ENCODE assay signal across 21 mouse cellular contexts in genomic region chr7:144232132-144232706, GRCm38 (mm10).
A peak's percentile ranks its signal among the peaks of the same experiment; 100 is the strongest.
DNase-seq lines count a peak whose midpoint lies in the region; ATAC-seq and TF ChIP-seq lines count a peak whose summit lies in the region.
"Had no signal": no experiment of that assay in that cellular context is flagged by ENCODE, and none has a peak within 500 bp of the region (broad histone marks: within the 10 kb centered on the region; RNA-seq: fewer than 3 reads in every experiment).

No protein-coding gene starts in this region.

- no peak for DNase-seq in hindbrain, embryonic 11.5 days (ENCODE audit: low spot score)
- peak; percentile 74 for DNase-seq in brain, embryonic 14.5 days (ENCODE audit: low read depth)
- DNase-seq in midbrain, embryonic 14.5 days, result no peak
- DNase-seq in cerebellum, adult 11-12 months, result no peak
- no peak for DNase-seq in kidney, adult 18-20 months
- DNase-seq: adrenal gland, postnatal 36 days; cerebellum, adult 8-10 months; heart, adult 11 months; heart, postnatal 36 days; kidney, postnatal 36 days; layer of hippocampus, adult 9-11 months; liver, postnatal 0 days; lung, postnatal 14 days; thymus, postnatal 25 days had no signal

- H3K27me3 ChIP-seq in hindbrain, embryonic 11.5 days (ENCODE audit: control insufficient read depth, insufficient read depth, low read length), result no peaks in the 10 kb centered on the region
- no peaks in the 10 kb centered on the region; the same call in 1 of the 2 replicates for H3K27me3 ChIP-seq in hindbrain, embryonic 13.5 days
- H3K27me3 ChIP-seq in forebrain, embryonic 16.5 days (replicated peaks; ENCODE audit: control insufficient read depth, insufficient read depth, low read length), result no peaks in the 10 kb centered on the region
- H3K27me3 ChIP-seq in midbrain, embryonic 14.5 days (ENCODE audit: control insufficient read depth, insufficient read depth, low read length), result no peaks in the 10 kb centered on the region
- H3K27me3 ChIP-seq: Patski had no signal

- H3K27ac ChIP-seq in hindbrain, embryonic 11.5 days (ENCODE audit: low read depth, low read length), result no peak overlapping the region
- no peak overlapping the region for H3K27ac ChIP-seq in hindbrain, embryonic 13.5 days
- no peak overlapping the region for H3K27ac ChIP-seq in forebrain, embryonic 16.5 days (ENCODE audit: low read length)
- 0 out of 2 replicates have a peak overlapping the region, but pooled peaks have one; percentile 26 for H3K27ac ChIP-seq in midbrain, embryonic 14.5 days (replicated peaks; ENCODE audit: low read depth, low read length)
- H3K27ac ChIP-seq: left cerebral cortex, adult 2 months; limb, embryonic 10.5 days had no signal

- no peak overlapping the region for H3K4me3 ChIP-seq in hindbrain, embryonic 11.5 days (ENCODE audit: low read depth, low read length)
- no peak overlapping the region for H3K4me3 ChIP-seq in hindbrain, embryonic 13.5 days
- H3K4me3 ChIP-seq in forebrain, embryonic 16.5 days (replicated peaks; ENCODE audit: low read length), result no peak overlapping the region
- H3K4me3 ChIP-seq in midbrain, embryonic 14.5 days (replicated peaks; ENCODE audit: low read depth, low read length), result no peak overlapping the region
- H3K4me3 ChIP-seq: left cerebral cortex, adult 2 months; limb, embryonic 10.5 days had no signal

- no peaks in the 10 kb centered on the region for H3K36me3 ChIP-seq in hindbrain, embryonic 11.5 days (ENCODE audit: control insufficient read depth, insufficient read depth, low read length)
- no peaks in the 10 kb centered on the region for H3K36me3 ChIP-seq in hindbrain, embryonic 13.5 days
- H3K36me3 ChIP-seq in forebrain, embryonic 16.5 days (ENCODE audit: control insufficient read depth, insufficient read depth), result no peaks in the 10 kb centered on the region
- no peaks in the 10 kb centered on the region for H3K36me3 ChIP-seq in midbrain, embryonic 14.5 days (ENCODE audit: control insufficient read depth, insufficient read depth, low read length)
- H3K36me3 ChIP-seq: limb, embryonic 10.5 days had no signal

- no peak overlapping the region for H3K4me2 ChIP-seq in hindbrain, embryonic 11.5 days (replicated peaks; ENCODE audit: low read depth, low read length)
- H3K4me2 ChIP-seq in hindbrain, embryonic 13.5 days, result no peak overlapping the region
- no peak overlapping the region for H3K4me2 ChIP-seq in forebrain, embryonic 16.5 days (ENCODE audit: low read length)
- H3K4me2 ChIP-seq in midbrain, embryonic 14.5 days (ENCODE audit: low read length), result no peak overlapping the region

- TF ChIP-seq POLR2A in brain, embryonic 14.5 days (IDR thresholded peaks at IDR 0.05; ENCODE audit: borderline replicate concordance, extremely low read depth, insufficient read depth, insufficient read length, poor library complexity, severe bottlenecking), result no peak

- 41% methylated on average over 5 of the region's 5 CpGs for WGBS in hindbrain, embryonic 11.5 days
- WGBS in hindbrain, embryonic 13.5 days, result 25% methylated on average over 5 of the region's 5 CpGs
- 35% methylated on average over 5 of the region's 5 CpGs for WGBS in forebrain, embryonic 16.5 days
- 28% methylated on average over 5 of the region's 5 CpGs for WGBS in midbrain, embryonic 14.5 days

- TF ChIP-seq CTCF in brain, embryonic 14.5 days (IDR thresholded peaks at IDR 0.05; ENCODE audit: borderline replicate concordance, extremely low read depth, insufficient read depth, insufficient read length), result no peak

- H3K9me3 ChIP-seq in hindbrain, embryonic 11.5 days (ENCODE audit: control insufficient read depth, low read length), result no peaks in the 10 kb centered on the region
- H3K9me3 ChIP-seq in hindbrain, embryonic 13.5 days, result no peaks in the 10 kb centered on the region
- no peaks in the 10 kb centered on the region for H3K9me3 ChIP-seq in forebrain, embryonic 16.5 days (ENCODE audit: control insufficient read depth, low read length)
- no peaks in the 10 kb centered on the region for H3K9me3 ChIP-seq in midbrain, embryonic 14.5 days (ENCODE audit: control insufficient read depth, low read length)
- H3K9me3 ChIP-seq: limb, embryonic 10.5 days had no signal

- peaks cover 4% of the 10 kb centered on the region; the same call in 1 of the 2 replicates for H3K4me1 ChIP-seq in hindbrain, embryonic 11.5 days (replicated peaks; ENCODE audit: control insufficient read depth, insufficient read depth, low read length)
- peaks cover 32% of the 10 kb centered on the region for H3K4me1 ChIP-seq in hindbrain, embryonic 13.5 days (replicated peaks)
- peaks cover 16% of the 10 kb centered on the region for H3K4me1 ChIP-seq in forebrain, embryonic 16.5 days (replicated peaks; ENCODE audit: control insufficient read depth, insufficient read depth, low read length)
- peaks cover 12% of the 10 kb centered on the region for H3K4me1 ChIP-seq in midbrain, embryonic 14.5 days (ENCODE audit: control insufficient read depth, insufficient read depth, low read length)

- H3K9ac ChIP-seq in hindbrain, embryonic 11.5 days (ENCODE audit: low read depth, low read length), result no peak overlapping the region
- H3K9ac ChIP-seq in hindbrain, embryonic 13.5 days, result no peak overlapping the region
- H3K9ac ChIP-seq in forebrain, embryonic 16.5 days (replicated peaks; ENCODE audit: low read depth, low read length), result no peak overlapping the region
- no peak overlapping the region for H3K9ac ChIP-seq in midbrain, embryonic 14.5 days (replicated peaks; ENCODE audit: low read length)
- H3K9ac ChIP-seq: liver, postnatal 0 days had no signal

- peak; percentile 62 for ATAC-seq in hindbrain, embryonic 11.5 days (ENCODE audit: low FRiP score)
- ATAC-seq in hindbrain, embryonic 13.5 days (ENCODE audit: low FRiP score), result no peak
- peak; percentile 63 for ATAC-seq in forebrain, embryonic 16.5 days
- no peak for ATAC-seq in midbrain, embryonic 14.5 days (ENCODE audit: low FRiP score, low TSS enrichment)
- ATAC-seq in erythroblast, adult 5-6 weeks (replicated peaks; ENCODE audit: low FRiP score, poor library complexity, severe bottlenecking), result no peak
- ATAC-seq: CD4-positive, CD25-positive, alpha-beta regulatory T cell, adult 4 months; liver, postnatal 0 days; Patski had no signal

Comparison
In these comparisons a context has a peak if more than half of its experiments do, and no peak if none do; other contexts are left out.
1. ATAC-seq: peak in hindbrain, embryonic 11.5 days (single experiment) and forebrain, embryonic 16.5 days (single experiment); none in hindbrain, embryonic 13.5 days (single experiment), midbrain, embryonic 14.5 days (single experiment) and erythroblast, adult 5-6 weeks (single experiment).